Mouse (Mus musculus) Patski (cell line): ENCODE data around the gene Egfl6. TPM values are rescaled to one million over a fixed set of nuclear protein-coding genes. Genes with fewer than 3 reads are reported as not detected.
A peak's percentile ranks its signal among the peaks of the same experiment; 100 is the strongest.
"Not testable (repeated sequence)": the region's sequence is repeated elsewhere in the genome, so short reads cannot be mapped to it uniquely, and the experiment has no call there.

Source experiments
- ATAC-seq: fragments of 100-300 bp; one replicate; pipeline ENCODE4 v1.8.0; 2021
- CTCF ChIA-PET: fragments of 350-600 bp; sonication (Branson Sonifier 250); formaldehyde crosslinking; loops from one replicate; lab custom pipeline; 2022; ENCODE audit warnings: inconsistent platforms; lab: Charles Lee
- POLR2A ChIA-PET: fragments of 350-600 bp; sonication (Branson Sonifier 250); formaldehyde crosslinking; loops from one replicate; lab custom pipeline; 2022; ENCODE audit warnings: antibody characterized with exemption, inconsistent platforms; lab: Charles Lee
- DNase-seq: peaks from one replicate; pipeline ENCODE4 v3.0.0-alpha.2; 2011; ENCODE audit warnings: low read depth, low spot score
- H3K27me3 ChIP-seq: fragments of 371-371 bp; one replicate; pipeline ENCODE4 v1.5.1; 2021
- CTCF ChIP-seq: fragments of 100-300 bp; IDR thresholded peaks from one replicate; pipeline ENCODE4 v1.5.1; 2021
- in situ Hi-C: fragments of 300-500 bp; cut with MboI; formaldehyde crosslinking; loops from 3 replicates; pipeline ENCODE4 v1.11.1; 2018; ENCODE audit warnings: low pct_unique_long_range_greater_than_20kb, mixed read lengths
- polyA plus RNA-seq: library from polyadenylated mRNA; unstranded; gene quantifications from one replicate; pipeline ENCODE4 v1.2.3, GENCODE M21; 2021

Gene Egfl6
- polyA plus RNA-seq, 1 experiment from 2014 or later: not detected

- TF ChIP-seq CTCF: no peak
- ChIA-PET CTCF (no interaction called here), POLR2A (interaction anchor here (0.6 kb wide), 1 partner anchor 1564 kb away, joined by 3 read pairs; no protein-coding TSS in a partner anchor)
- DNase-seq (no peak), ATAC-seq (no peak)
- in situ Hi-C loops: no loop called here
- no peaks in the 10 kb centered on the region for H3K27me3 ChIP-seq
These were observed 67.2 kb downstream of the Egfl6 start, which contains the start of gene Tceanc for GRCm38 (mm10) chrX:166518345-166518744. Tceanc (minus strand) TSS chrX:166518567.

DNA sequence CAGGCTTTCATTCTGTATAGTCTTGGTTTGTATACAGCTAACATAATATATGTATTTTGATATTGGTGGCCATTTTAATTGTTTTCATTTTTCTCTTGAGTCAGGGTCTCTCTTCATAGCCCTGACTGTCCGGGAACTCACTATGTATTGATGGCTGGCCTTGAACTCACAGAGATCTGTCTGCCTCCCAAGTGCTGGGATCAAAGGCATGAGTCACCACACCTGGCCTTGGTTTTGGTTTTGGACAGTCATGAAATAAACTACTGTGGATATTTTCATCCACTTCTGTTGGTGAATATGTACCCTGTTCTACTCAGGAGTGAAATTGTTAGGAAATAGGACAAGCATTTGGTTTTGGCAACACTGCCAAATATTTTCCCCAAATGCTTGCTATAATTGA, 68.9 kb downstream of the Egfl6 start:
- ChIA-PET POLR2A (no interaction called here), CTCF (no interaction called here)
- in situ Hi-C loops: no loop called here
- no peak for TF ChIP-seq CTCF
- no peaks in the 10 kb centered on the region for H3K27me3 ChIP-seq
- no peak for ATAC-seq
- DNase-seq: no peak

DNA sequence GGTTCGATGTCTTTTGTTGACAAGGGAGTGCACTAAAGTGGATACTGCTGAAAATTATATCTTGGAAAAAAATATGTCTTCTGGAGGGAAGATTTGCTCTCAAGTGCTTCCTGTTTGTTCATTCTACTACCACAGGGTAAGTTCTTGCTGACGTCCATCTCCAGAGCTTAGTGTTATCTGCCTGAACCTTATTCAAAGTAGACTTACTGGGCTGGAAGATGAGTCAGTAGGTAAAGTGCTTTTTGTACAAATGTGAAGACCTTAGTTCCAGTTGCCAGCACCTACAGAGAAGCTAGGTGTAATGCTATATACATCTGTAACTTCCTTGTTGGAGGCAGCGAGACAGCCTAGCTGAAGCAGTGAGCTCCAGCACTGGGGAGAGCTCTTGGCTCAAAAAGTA, 69.6 kb downstream of the Egfl6 start:
- ChIA-PET POLR2A (no interaction called here), CTCF (no interaction called here)
- H3K27me3 ChIP-seq: no peaks in the 10 kb centered on the region
- no peak for TF ChIP-seq CTCF
- ATAC-seq (no peak), DNase-seq (no peak)
- in situ Hi-C loops: no loop called here

GRCm38 (mm10) chrX:166514035-166514434, 71.5 kb downstream of the Egfl6 start:
- ATAC-seq, POLR2A ChIA-PET, H3K27me3 ChIP-seq, DNase-seq: not testable (repeated sequence)
- in situ Hi-C loops: loop anchor here (5.0 kb wide), 1 partner anchor 48 kb away; no protein-coding TSS in a partner anchor
- CTCF ChIA-PET: interaction anchor here (1.1 to 1.2 kb wide), 2 partner anchors 28 to 33 kb away, joined by 3 read pairs; no protein-coding TSS in a partner anchor

DNA sequence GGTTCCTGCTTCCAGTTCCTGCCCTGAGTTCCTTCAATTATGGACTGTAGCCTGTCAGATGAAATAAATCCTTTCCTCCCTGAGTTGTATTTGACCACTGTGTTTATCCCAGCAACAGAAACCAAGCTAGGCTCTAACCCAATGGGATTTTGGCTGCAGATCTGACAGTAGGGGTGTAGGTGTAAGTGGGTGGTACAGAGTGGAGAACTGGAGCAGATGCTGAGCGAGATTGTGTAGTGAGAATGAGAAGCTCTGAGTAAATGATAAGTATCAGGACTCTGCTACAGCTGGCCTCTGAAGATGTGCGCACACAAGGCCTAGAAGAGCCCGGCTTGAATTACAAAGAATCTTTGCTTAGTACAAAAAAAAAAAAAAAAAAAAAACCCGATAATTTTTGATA, 73.4 kb downstream of the Egfl6 start:
- no peaks in the 10 kb centered on the region for H3K27me3 ChIP-seq
- TF ChIP-seq CTCF: no peak
- ChIA-PET POLR2A (no interaction called here), CTCF (interaction anchor here (0.7 kb wide), 1 partner anchor 10 kb away, joined by 3 read pairs; no protein-coding TSS in a partner anchor)
- DNase-seq: no peak
- in situ Hi-C loops: loop anchor here (5.0 kb wide), 1 partner anchor 50 kb away; no protein-coding TSS in a partner anchor
- no peak for ATAC-seq

GRCm38 (mm10) chrX:166511107-166511506, 74.4 kb downstream of the Egfl6 start:
- in situ Hi-C loops: loop anchor here (5.0 kb wide), 1 partner anchor 51 kb away; no protein-coding TSS in a partner anchor
- CTCF ChIA-PET: no interaction called here
- POLR2A ChIA-PET: interaction anchor here (0.6 kb wide), 1 partner anchor 16 kb away, joined by 5 read pairs; no protein-coding TSS in a partner anchor
- no peak for TF ChIP-seq CTCF
- no peaks in the 10 kb centered on the region for H3K27me3 ChIP-seq
- no peak for DNase-seq
- no peak for ATAC-seq

DNA sequence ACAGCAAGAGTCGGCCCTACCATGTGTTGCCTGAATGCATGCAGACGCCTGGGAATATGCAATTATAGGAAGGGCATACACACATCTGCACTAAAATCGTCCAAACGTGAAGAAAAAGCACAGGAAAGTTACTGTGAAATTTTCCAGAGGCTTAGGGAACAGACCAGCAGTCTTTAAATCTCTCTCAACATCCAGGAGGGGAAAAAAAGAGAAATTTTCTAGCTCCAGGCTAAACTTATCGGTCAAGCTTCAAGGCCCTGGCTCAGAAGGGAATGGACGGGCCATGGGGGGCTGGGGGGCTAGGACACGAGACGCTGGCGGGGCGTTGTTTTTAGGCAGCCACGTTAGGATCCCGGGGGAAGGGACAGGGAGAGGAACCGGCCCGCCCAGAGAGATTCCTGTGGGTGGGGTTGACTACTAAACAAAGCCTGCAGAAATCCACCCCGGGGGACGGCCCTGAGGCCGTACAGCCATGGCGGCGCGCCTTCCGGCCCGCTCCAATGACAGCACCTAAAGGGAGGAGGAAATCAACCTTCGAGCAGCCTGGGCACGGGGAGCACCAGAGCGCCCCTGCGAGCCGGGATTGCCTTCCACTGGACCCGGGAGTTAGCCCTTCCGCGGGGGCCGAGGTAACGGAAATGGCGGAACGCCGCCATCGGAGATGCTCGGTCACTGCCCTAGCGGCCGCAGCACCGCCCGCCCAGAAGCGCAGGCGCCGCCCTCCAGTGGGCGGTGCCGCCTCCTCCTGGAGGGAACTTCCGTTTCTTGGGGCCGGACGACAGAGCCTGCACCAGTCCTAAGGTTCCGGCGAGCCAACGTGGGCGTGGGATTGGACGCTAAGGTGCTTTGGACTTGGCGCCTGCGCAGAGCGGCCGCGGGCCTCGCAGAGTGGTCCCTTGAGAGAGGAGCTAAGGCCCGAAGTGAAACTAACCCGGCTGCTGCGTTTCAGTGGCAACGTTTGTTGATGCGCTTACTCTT, 75.5 kb downstream of the Egfl6 start:
- DNase-seq (peak; percentile 80), ATAC-seq (peak; percentile 92)
- no peaks in the 10 kb centered on the region for H3K27me3 ChIP-seq
- TF ChIP-seq CTCF: no peak
- in situ Hi-C loops: loop anchor here (5.0 kb wide), 1 partner anchor 52 kb away; no protein-coding TSS in a partner anchor
- CTCF ChIA-PET: no interaction called here
- POLR2A ChIA-PET: interaction anchor here (0.6 kb wide), 1 partner anchor 15 kb away, joined by 5 read pairs; no protein-coding TSS in a partner anchor

DNA sequence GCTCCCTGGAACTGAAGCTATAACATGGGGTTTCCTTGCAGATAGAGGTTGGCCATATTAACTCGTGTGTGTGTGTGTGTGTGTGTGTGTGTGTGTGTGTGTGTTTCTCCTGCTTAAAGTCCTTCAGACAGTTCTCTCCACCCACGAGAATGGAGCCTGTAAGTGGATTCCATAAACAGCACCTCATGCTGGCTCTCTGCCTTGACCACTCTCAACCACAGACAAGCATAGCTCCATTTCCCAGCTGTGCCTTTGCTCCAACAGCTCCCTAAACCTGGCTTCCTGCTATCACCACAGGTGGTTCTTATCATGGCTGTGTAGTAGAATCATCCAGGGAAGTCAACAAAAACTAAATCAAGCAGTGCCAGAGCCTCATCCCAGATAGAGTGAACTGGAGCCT, 81.1 kb downstream of the Egfl6 start:
- CTCF ChIA-PET: no interaction called here

DNA sequence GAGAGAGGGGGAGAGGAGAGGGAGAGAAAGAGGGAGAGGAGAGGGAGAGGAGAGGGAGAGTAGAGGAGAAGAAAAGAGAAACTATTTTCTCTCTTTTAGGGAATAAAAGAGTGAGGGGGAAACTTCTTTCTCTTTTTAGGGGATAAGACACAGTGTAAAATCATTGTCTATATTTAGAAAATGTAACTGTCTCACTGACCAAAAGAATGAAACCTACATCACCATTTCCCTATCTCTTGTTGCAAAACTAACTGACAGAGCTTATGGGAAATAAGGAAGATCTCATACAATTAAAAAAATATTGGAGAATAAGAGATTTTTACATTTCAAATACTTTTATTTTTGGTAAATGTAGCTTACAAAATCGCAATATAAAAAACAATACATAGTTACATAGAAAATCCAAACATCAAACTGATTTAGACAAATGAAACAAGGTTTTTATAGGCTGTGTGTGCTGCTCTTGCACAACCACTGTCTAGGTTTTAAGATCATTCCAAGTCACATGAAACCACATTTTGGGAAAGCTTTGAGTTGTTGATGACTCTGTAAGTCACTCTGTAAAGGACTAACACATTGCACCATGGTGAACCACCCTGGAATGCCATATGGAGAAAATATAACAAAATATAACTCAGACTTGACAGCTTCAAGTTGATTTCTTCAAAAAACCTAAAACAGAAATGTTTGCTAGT, 85.9 kb downstream of the Egfl6 start:
- no peaks in the 10 kb centered on the region for H3K27me3 ChIP-seq
- ChIA-PET POLR2A (interaction anchor here (0.5 kb wide), 1 partner anchor 229 kb away, joined by 6 read pairs; no protein-coding TSS in a partner anchor), CTCF (no interaction called here)
- DNase-seq (no peak), ATAC-seq (no peak)
- TF ChIP-seq CTCF: no peak
- in situ Hi-C loops: no loop called here

More for the DNA sequence above, 81.1 kb downstream of the Egfl6 start:
- TF ChIP-seq CTCF: no peak
- no peak for DNase-seq
- H3K27me3 ChIP-seq: no peaks in the 10 kb centered on the region
- POLR2A ChIA-PET: no interaction called here
- in situ Hi-C loops: no loop called here
- ATAC-seq: no peak

DNA sequence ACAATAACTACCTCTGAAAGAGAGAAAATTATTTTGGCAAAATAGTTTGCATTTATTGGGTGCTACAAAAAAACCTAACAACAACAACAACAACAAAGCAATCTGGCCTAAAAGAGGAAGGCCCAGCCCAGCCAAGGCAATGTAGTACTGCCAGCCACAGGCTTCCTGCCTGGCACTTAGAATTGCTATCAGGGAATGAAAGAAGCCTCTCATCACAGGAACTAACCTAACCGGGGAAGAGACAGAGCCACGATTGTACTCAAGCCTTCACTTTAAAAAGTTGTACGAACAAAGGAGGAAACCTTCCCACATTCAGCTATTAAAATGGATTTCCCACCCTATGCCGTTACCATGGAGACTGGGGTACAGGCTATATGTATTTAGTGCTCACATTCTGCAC, 87.7 kb downstream of the Egfl6 start:
- CTCF ChIA-PET: no interaction called here
- in situ Hi-C loops: no loop called here
- no peak for TF ChIP-seq CTCF
- DNase-seq (no peak), ATAC-seq (no peak)
- POLR2A ChIA-PET: no interaction called here
- no peaks in the 10 kb centered on the region for H3K27me3 ChIP-seq
